Mouse (Mus musculus) hindbrain, embryonic 16.5 days (tissue): ENCODE data around the gene Plac1. TPM values are rescaled to one million over a fixed set of nuclear protein-coding genes. Genes with fewer than 3 reads are reported as not detected.

Experiments used
- ATAC-seq: fragments of 200-750 bp; cut with Nextera tagmentation; 2 replicates; pipeline ENCODE4 v1.8.0; 2017; ENCODE audit warnings: moderate TSS enrichment, moderate library complexity
- H3K27ac ChIP-seq: fragments of 300-500 bp; sonication (generic); 2 replicates; pipeline ENCODE4 v1.5.1; 2014; ENCODE audit warnings: low read depth, mild to moderate bottlenecking, control low read depth, low read length, moderate library complexity
- H3K27me3 ChIP-seq: fragments of 300-500 bp; sonication (generic); replicated peaks from 2 replicates; pipeline ENCODE4 v1.6.1; 2014; ENCODE audit warnings: low read length; ENCODE audit not compliant: control insufficient read depth, insufficient read depth
- H3K36me3 ChIP-seq: fragments of 300-500 bp; sonication (generic); 2 replicates; pipeline ENCODE4 v1.6.1; 2014; ENCODE audit warnings: mild to moderate bottlenecking, low read length, moderate library complexity, mixed read lengths; ENCODE audit not compliant: control insufficient read depth, insufficient read depth
- H3K4me1 ChIP-seq: fragments of 300-500 bp; sonication (generic); 2 replicates; pipeline ENCODE4 v1.6.1; 2014; ENCODE audit warnings: low read depth, low read length; ENCODE audit not compliant: control insufficient read depth, insufficient read depth
- H3K4me2 ChIP-seq: fragments of 300-500 bp; sonication (generic); 2 replicates; pipeline ENCODE4 v1.6.1; 2014; ENCODE audit warnings: mild to moderate bottlenecking, low read length, control low read depth, moderate library complexity
- H3K4me3 ChIP-seq: fragments of 300-500 bp; sonication (generic); 2 replicates; pipeline ENCODE4 v1.5.1; 2014; ENCODE audit warnings: mild to moderate bottlenecking, low read length, control low read depth, moderate library complexity
- H3K9ac ChIP-seq: fragments of 300-500 bp; sonication (generic); 2 replicates; pipeline ENCODE4 v1.6.1; 2014; ENCODE audit warnings: low read depth, mild to moderate bottlenecking, control low read depth, low read length, moderate library complexity
- H3K9me3 ChIP-seq: fragments of 300-500 bp; sonication (generic); 2 replicates; pipeline ENCODE4 v1.6.1; 2014; ENCODE audit warnings: mild to moderate bottlenecking, low read length, moderate library complexity; ENCODE audit not compliant: control insufficient read depth
- WGBS: fragments of 180-500 bp; shearing (Covaris S2); extraction: QIAGEN DNeasy Blood & Tissue Kit; methylation state at CpG from one replicate; pipeline ENCODE4 v1.1.7; 2014; 5-methylcytosine and 5-hydroxymethylcytosine counted together
- polyA plus RNA-seq: library from polyadenylated mRNA; unstranded; fragments of >200 nt; fragmentation: Nextera tagmentation; extraction: Ambion mirVana; gene quantifications from 2 replicates; pipeline ENCODE4 v1.2.1, GENCODE M21; 2015

The Plac1 gene
- polyA plus RNA-seq, 1 experiment from 2014 or later: not detected

DNA sequence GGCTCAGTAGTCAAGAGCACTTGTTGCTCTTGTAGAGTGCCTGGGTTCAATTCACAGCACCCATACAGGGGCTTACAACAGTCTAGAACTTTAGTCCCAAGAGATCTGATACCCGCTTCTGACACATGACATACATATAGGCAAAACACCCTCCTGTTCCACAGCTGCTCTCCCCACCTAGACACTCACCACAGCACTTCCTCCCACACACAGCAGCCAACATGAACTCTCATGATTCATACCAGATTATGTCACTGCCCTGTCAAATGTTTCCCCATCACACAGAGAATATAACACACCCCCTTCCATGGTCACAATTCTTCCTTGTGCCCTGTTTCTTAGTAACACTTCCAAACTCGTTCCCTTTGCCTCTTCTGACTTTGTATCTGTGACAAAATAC lies 71.3 kb downstream of the Plac1 start:
- H3K4me3 ChIP-seq: no peak overlapping the region
- H3K27ac ChIP-seq: no peak overlapping the region
- H3K4me2 ChIP-seq: no peak overlapping the region
- no peak for ATAC-seq
- H3K9me3 ChIP-seq: no peaks in the 10 kb centered on the region
- H3K4me1 ChIP-seq: no peaks in the 10 kb centered on the region
- H3K27me3 ChIP-seq: no peaks in the 10 kb centered on the region
- WGBS: 79% methylated on average over 2 of the region's 2 CpGs
- no peak overlapping the region for H3K9ac ChIP-seq
- no peaks in the 10 kb centered on the region for H3K36me3 ChIP-seq

GRCm38 (mm10) chrX:53166901-53167525 lies 72.9 kb downstream of the Plac1 start:
- ATAC-seq: no peak
- Histone ChIP-seq H3K4me3 (no peak overlapping the region), H3K9ac (no peak overlapping the region; the same call in 1 of the 2 replicates), H3K4me2 (no peak overlapping the region), H3K4me1 (no peaks in the 10 kb centered on the region), H3K27ac (0 out of 2 replicates have a peak overlapping the region, but pooled peaks have one; percentile 17), H3K36me3 (no peaks in the 10 kb centered on the region), H3K27me3 (no peaks in the 10 kb centered on the region), H3K9me3 (no peaks in the 10 kb centered on the region)
- 55% methylated on average over 4 of the region's 4 CpGs for WGBS

- WGBS: 45% methylated on average over 15 of the region's 15 CpGs
Measured at GRCm38 (mm10) chrX:53166251-53166900, 73.5 kb downstream of the Plac1 start.

DNA sequence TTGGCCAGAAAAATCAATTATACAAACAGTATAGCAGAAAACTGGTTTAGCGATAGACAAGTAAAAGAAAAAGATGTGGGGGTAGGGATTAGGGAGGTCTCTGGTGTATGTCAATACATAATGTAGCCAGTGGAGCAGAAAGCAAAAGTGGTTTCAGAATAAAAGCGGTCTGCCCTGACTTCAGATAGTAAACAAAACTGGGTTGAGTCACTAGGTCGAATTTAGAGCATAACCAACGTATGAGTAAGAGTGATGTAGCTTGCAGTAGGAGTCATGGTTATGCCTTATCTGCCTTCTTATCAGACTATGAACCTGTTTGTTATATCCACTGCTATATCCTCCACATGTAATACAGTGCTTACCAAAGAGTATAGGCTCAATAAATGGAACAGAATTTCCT lies 77.3 kb downstream of the Plac1 start:
- Histone ChIP-seq H3K9me3 (no peaks in the 10 kb centered on the region), H3K9ac (no peak overlapping the region), H3K4me2 (no peak overlapping the region), H3K27ac (no peak overlapping the region), H3K4me1 (no peaks in the 10 kb centered on the region), H3K36me3 (no peaks in the 10 kb centered on the region), H3K27me3 (no peaks in the 10 kb centered on the region), H3K4me3 (no peak overlapping the region)
- no peak for ATAC-seq
- 53% methylated on average over 4 of the region's 4 CpGs for whole genome bisulfite sequencing

More at GRCm38 (mm10) chrX:53166251-53166900, 73.5 kb downstream of the Plac1 start:
- no peaks in the 10 kb centered on the region for H3K4me1 ChIP-seq
- H3K27me3 ChIP-seq: no peaks in the 10 kb centered on the region
- no peak overlapping the region for H3K4me3 ChIP-seq
- no peak overlapping the region for H3K4me2 ChIP-seq
- no peak overlapping the region for H3K27ac ChIP-seq
- H3K9me3 ChIP-seq: no peaks in the 10 kb centered on the region
- no peak overlapping the region for H3K9ac ChIP-seq
- no peaks in the 10 kb centered on the region for H3K36me3 ChIP-seq
- no peak for ATAC-seq

- Histone ChIP-seq H3K27me3 (no peaks in the 10 kb centered on the region), H3K36me3 (no peaks in the 10 kb centered on the region), H3K27ac (no peak overlapping the region), H3K4me2 (no peak overlapping the region), H3K9me3 (no peaks in the 10 kb centered on the region), H3K4me3 (no peak overlapping the region), H3K9ac (no peak overlapping the region), H3K4me1 (no peaks in the 10 kb centered on the region)
- ATAC-seq: no peak
- 74% methylated on average over 4 of the region's 4 CpGs for WGBS
Measured at GRCm38 (mm10) chrX:53161583-53161982, 78.3 kb downstream of the Plac1 start.

- H3K4me3 ChIP-seq: no peak overlapping the region
- H3K36me3 ChIP-seq: no peaks in the 10 kb centered on the region
- 70% methylated on average over 5 of the region's 5 CpGs for WGBS
- no peak for ATAC-seq
- H3K27ac ChIP-seq: no peak overlapping the region
- H3K4me1 ChIP-seq: no peaks in the 10 kb centered on the region
- H3K27me3 ChIP-seq: no peaks in the 10 kb centered on the region
- H3K9ac ChIP-seq: no peak overlapping the region
- no peaks in the 10 kb centered on the region for H3K9me3 ChIP-seq
- H3K4me2 ChIP-seq: no peak overlapping the region
Measured at GRCm38 (mm10) chrX:53161115-53161514, 78.8 kb downstream of the Plac1 start.

- no peak overlapping the region for H3K9ac ChIP-seq
- no peaks in the 10 kb centered on the region for H3K36me3 ChIP-seq
- no peaks in the 10 kb centered on the region for H3K27me3 ChIP-seq
- no peak overlapping the region for H3K4me3 ChIP-seq
- WGBS: 58% methylated on average over 2 of the region's 2 CpGs
- H3K4me2 ChIP-seq: no peak overlapping the region
- no peak overlapping the region for H3K27ac ChIP-seq
- H3K4me1 ChIP-seq: no peaks in the 10 kb centered on the region
- no peaks in the 10 kb centered on the region for H3K9me3 ChIP-seq
- ATAC-seq: no peak
Measured at GRCm38 (mm10) chrX:53148039-53148438, 91.9 kb downstream of the Plac1 start.

- Histone ChIP-seq H3K4me2 (no peak overlapping the region), H3K9me3 (no peaks in the 10 kb centered on the region), H3K4me1 (no peaks in the 10 kb centered on the region), H3K9ac (no peak overlapping the region), H3K27ac (no peak overlapping the region), H3K4me3 (no peak overlapping the region), H3K27me3 (no peaks in the 10 kb centered on the region), H3K36me3 (no peaks in the 10 kb centered on the region)
- 83% methylated on average over 5 of the region's 5 CpGs for WGBS
- ATAC-seq: no peak
Measured at GRCm38 (mm10) chrX:53146389-53146917, 93.5 kb downstream of the Plac1 start.

DNA sequence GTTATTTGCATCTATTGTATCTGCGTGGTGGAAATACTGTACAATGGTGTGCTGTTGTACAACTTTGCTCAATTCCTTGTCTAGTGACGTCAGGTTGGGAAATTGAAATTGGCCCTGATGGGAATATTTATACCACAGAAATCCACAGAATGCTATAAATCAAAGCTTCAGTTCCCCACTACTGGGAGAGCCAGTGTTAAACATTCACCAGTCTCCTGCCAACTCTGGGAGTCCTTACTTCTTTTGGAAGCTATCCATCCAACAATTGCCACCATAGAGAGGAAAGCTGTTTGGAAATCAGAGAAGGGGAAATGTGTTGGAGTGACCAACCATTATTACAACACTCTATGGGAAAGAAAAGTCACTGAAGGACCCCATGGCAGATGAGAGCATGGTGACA lies 100.3 kb downstream of the Plac1 start:
- Histone ChIP-seq H3K36me3 (no peaks in the 10 kb centered on the region), H3K9ac (no peak overlapping the region), H3K27me3 (no peaks in the 10 kb centered on the region), H3K9me3 (no peaks in the 10 kb centered on the region), H3K4me3 (no peak overlapping the region), H3K4me1 (no peaks in the 10 kb centered on the region), H3K4me2 (no peak overlapping the region), H3K27ac (no peak overlapping the region)
- ATAC-seq: no peak
- WGBS: 83% methylated on average over 2 of the region's 2 CpGs
